Mouse (Mus musculus): ENCODE data around the gene Tusc2.

GRCm38 (mm10) chr9:107605041-107605661 lies 42.1 kb downstream of the Tusc2 start:
- peak in 2 of 3 experiments; percentile 67 to 69 for TF ChIP-seq MYOG (IDR thresholded peaks at IDR 0.05; ENCODE audit: control insufficient read depth in 1 of 3, insufficient read depth in 1 of 3, insufficient read length in 2 of 3, low read depth in 2 of 3)
- TF ChIP-seq MAX (IDR thresholded peaks at IDR 0.05; ENCODE audit: low read depth), result no peak
